Mouse (Mus musculus): ENCODE results near the gene Ampd1. TPM values are rescaled to one million over a fixed set of nuclear protein-coding genes. Genes with fewer than 3 reads are reported as not detected.

Ampd1 gene
- total RNA-seq (2017) = not detected in 2 replicates

DNA sequence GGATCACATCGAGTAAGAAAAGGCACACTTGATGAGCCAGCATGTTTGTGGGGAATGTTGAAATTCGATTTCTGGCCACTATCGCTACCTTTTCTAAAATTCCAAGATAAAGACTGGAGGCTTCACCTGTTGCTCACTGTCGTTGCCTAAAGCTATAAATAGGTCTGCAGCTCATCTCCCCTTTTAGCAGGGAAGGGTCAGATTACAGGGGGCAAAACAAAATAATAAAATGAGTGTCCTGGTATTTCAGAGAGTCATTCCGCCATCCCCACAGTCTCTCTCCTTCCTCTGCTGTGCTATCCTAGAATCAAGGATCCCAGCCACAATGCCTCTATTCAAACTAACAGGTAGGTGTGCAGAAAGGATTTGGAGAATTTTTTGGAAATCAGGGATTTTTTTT is at the start of gene Ampd1:
Ampd1 (plus strand) TSS at position 244 of the 400 bp plus-strand sequence.
- no peak for ATAC-seq (replicated peaks; ENCODE audit: low read depth, poor library complexity, severe bottlenecking)

DNA sequence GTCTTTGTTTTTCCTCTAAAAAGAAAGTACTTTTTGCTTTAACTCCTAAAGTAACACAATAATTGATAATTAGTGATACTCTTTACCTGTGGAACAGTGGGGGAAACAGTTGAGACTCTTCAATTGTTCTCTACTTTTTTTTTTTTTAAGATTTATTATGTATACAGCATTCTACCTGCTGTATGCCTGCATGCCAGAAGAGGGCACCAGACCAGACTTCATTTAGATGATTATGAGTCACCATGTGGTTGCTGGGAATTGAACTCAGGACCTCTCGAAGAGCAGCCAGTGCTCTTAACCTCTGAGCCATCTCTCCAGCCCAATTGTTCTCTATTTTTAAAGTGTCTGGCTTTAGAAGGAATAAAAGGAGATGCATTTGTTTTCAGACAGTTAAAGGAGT is 47.6 kb upstream of the Ampd1 start:
- no peak for ATAC-seq (replicated peaks; ENCODE audit: low read depth, poor library complexity, severe bottlenecking)

DNA sequence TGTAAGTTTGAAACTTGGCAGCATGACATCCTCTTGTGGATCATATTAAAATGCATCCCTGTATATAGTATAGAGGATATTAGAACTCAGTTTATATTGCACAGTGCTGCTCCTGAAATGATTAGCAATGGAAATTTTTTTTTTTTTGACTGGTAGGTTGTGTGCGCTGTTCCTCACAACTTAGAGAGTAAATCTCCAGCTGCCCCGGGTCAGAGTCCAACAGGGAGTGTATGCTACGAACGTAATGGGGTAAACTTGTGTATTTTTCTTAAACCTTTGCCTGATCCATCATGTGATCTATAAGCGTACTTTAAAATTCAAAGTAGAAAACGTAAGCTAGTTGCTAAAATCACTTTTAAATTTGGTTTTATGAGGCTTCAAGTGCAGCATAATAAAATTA is 33.5 kb upstream of the Ampd1 start:
- no peak for ATAC-seq (replicated peaks; ENCODE audit: low read depth, poor library complexity, severe bottlenecking)

DNA sequence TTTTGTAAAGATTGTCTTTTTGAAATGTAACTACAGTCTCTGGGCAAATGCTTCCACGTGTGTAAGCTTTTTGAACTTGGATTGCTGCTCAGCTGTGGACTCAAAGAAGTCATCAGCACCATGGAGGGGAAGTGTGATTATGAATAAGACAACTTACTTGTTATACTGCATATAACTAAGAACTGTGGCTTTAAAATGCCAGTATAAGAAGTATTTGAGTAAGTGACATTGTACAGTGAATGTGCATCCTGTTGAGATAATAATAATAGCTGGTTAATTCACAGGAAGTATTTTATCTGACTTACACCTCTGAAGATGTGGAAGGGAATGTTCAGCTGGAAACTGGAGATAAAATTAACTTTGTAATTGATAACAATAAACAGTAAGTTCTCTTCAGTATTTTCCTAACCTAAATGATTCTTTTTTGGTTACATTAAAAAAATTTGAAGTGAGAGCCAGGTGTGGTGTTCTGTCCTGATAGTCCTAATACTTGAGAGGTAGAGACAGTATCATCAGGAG is 32.9 kb upstream of the Ampd1 start:
- ATAC-seq (replicated peaks; ENCODE audit: low read depth, poor library complexity, severe bottlenecking) = no peak

DNA sequence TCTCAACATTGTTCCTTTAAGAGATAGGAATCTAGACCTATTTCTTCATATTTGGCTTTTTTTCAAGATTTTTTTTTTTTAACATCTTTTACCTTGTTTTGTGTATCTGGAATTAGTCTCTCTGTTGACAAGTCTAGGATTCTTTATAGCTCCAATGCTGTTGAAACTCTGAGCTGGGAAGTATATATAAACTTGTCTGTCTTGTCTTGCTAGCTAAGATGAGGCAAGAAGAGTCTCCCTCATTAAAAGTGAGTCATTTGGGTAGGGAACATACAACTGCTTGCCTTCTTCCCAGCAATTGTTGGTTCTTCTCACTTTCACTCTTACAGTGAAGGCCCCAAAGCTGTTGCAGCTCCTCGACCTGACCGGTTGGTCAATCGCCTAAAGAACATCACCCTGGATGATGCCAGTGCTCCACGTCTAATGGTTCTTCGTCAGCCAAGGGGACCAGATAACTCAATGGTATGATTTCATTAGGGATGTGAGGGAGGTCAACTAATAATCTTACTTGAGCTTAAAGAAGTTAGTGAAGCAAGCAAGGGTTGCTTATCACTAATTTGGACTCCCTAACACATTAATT is 17.7 kb upstream of the Ampd1 start:
- no peak for ATAC-seq (replicated peaks; ENCODE audit: low read depth, poor library complexity, severe bottlenecking)

DNA sequence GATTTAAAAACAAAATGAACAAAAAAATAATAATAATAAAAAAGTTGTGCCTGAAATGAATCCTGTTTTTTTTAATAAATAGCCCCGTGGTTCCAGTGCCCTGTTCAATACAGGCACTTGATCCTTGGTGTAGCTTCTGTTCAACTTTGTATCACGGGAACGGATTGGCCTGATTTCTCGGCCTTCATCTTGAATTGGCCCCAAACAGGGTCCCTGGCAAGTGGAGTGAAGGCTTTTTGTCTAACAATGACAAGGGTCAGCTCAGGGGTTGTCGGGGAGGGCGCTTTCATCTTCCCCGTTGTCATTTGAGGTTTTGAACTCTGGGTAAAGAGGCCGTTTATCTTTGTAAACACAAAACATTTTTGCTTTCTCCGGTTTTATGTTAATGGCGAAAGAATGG is 16.1 kb upstream of the Ampd1 start:
- ATAC-seq (replicated peaks; ENCODE audit: low read depth, poor library complexity, severe bottlenecking) = peak; percentile 9

DNA sequence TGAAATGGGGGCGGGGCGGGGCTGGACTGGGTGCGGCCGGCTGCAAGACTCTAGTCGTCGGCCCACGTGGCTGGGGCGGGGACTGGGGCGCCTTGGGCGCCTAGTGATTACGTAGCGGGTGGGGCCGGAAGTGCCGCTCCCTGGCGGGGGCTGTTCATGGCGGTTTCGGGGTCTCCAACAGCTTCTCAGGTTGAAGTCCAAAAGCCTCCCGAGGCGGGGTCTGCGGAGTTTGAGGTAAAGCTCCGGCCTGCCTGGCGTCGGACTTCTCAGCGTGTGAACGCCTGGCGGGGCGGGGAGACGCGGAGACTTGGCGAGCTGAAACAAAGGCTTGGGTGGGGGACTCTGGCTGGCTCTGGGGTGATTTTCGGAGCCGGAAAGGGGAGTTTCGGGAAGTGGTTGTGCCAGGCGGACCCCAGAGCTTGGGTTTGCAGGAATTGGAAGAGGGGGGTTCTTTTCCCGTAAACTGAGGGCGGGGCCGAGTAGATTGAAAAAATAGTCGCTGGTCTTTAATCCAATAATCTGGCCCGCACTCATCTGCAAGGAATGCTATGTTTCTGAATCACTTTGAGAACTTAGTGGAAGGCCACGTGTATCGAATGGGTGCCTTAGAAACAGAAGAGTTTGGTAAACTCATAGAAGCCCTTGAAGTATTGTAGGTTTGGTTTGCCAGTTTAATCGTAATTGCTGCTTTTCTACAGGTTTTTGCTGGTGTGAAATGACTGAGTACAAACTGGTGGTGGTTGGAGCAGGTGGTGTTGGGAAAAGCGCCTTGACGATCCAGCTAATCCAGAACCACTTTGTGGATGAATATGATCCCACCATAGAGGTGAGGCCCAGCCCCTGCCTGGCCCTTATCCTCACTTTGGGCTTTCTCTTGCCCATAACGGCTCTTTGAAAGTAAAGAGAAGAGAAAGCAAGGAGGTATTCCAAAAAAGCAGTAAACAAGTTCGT is 15.3 kb upstream of the Ampd1 start, which contains the start of gene Nras:
Nras (plus strand) TSS at position 79 of the 951 bp plus-strand sequence.
- ATAC-seq (replicated peaks; ENCODE audit: low read depth, poor library complexity, severe bottlenecking) = peak; percentile 98

DNA sequence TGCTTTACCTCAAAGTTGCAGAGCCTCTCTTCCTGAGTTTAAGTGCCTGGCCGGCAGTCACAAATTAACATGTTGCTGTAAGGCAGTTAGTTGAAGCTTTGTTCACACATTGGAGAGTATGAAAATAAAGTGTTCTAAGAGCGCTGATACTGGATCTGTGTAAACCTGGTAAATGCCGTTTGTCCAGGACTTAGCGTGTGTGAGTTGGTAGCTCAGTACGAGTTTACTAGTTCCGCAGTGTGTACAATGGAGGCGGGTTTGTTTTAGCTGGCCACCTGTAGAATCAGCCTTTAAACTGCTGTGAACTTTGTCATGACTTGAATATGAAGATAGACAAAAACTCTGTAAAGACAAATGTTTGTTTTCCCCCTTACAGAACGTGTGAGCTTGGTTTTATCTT is 6.9 kb upstream of the Ampd1 start:
- no peak for ATAC-seq (replicated peaks; ENCODE audit: low read depth, poor library complexity, severe bottlenecking)

DNA sequence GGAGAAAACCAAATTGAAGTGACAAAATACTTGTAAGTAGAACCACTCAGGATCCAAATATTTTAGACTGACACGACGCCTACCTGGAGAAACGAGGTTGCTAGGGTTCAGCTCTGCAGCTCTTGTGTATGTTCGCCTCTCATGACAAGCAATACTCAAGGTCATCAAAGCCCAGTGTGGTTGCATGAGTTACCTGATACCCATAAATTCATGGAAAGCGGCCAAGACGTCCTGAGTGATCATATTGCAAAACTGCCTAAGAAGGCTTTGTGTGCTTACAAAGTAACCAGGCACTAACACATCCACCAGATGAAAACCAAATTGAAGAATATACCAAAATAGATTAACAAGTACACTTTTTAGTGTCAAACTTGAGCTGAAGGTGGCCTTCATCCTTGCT is 4.8 kb upstream of the Ampd1 start:
- ATAC-seq (replicated peaks; ENCODE audit: low read depth, poor library complexity, severe bottlenecking) = no peak

DNA sequence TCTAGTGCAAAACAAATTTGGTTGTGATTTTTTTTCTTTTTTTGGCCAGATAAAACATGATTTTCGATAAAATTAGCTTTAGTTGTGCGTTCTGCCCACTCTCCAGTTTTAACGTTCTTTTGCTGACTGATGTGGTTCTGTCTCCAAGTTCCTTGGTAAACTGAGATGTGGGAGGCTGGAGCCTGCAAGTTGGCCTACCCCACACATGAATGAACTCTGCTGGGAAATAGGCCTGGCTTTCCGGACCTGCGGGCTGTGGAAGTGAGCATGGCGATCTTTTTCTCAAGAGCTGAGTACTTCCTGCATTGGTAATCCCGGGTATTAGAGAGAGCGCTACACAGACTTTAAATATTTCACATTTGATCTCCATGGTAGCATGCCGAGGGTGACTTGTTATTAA is 2.1 kb downstream of the Ampd1 start:
- no peak for ATAC-seq (replicated peaks; ENCODE audit: low read depth, poor library complexity, severe bottlenecking)

DNA sequence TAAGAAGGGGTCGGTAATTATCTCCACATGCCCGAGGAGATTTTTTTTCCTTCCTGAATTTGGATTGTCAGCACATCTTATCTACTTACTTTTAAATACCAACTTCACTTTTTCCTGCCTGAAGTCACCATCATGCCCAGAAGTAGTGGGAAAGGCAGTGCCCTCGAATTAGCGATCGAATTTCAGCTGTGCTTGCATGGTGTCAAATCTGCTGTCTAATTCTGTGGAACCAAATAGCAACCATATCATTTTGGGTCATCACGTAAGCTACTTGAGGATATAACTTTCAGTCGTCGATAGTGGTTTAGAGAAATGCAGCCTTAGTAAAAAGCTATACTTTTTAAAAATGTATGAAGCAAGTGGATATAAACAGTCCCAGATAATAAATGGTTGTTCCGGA is 2.7 kb downstream of the Ampd1 start:
- ATAC-seq (replicated peaks; ENCODE audit: low read depth, poor library complexity, severe bottlenecking) = no peak

DNA sequence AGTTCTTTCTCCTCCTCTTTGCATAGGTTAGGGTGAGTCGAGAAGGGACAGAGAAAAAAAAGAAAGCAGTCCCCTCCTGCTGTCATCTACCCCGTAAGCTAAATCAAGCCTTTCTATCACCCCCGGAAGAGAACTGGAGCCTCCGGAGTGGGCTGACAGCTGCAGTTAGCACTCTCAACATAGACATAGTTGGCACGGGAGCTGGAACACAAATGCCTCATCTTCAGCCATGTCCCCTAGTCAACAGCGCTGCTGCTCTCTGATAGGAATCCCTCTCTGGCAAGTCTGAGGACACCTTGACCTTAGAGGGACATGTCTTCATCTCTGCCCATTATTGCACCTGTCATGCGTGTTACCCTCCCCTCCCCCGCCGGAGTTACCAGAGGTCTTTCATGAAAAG is 5.5 kb downstream of the Ampd1 start:
- no peak for ATAC-seq (replicated peaks; ENCODE audit: low read depth, poor library complexity, severe bottlenecking)

DNA sequence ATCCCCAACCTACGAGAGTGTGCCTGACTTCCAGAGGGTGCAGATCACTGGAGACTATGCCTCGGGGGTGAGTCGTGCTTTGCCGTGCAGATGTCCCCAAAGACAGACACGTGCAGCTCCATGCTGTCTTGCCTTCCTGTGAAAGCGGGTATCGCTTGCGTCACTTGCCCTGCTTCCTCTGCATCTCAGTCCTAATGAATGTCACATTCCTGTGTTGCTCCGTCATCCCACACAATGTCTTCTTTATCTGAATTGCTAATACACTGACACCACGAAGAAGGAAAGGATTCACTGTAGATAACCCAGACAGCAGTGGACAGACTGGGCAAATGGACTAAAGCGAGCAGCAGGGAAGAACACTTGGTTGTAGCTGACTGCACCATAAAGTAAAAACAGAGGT is 7.2 kb downstream of the Ampd1 start:
- ATAC-seq (replicated peaks; ENCODE audit: low read depth, poor library complexity, severe bottlenecking) = no peak

DNA sequence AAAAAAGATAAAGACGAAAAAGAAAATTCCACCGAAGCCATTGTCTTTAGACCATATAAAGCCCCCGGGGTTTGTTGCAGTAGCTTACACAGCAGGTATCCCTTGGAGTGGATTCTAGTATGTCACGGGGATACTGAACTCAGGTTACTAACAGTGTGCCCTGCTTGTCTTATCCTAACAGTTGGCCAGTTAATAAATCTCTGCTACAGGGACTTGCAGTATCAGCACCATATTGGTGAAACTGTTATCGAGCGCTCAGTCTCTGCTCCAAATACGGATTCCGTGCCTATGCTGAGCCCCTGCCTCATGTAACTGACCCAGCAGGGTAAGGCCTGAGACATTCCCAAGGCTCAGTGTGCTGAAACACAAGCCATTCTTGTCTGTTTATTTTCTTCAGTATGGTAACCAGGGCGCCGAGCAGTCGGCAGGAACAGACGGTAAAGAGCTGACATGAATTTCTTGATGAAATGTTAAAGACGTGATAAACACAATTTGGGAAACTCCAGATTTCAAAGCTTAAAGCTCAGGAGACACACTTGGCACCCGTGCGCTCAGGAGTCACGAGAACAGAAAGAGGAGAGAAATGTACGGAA is 8.1 kb downstream of the Ampd1 start:
- ATAC-seq (replicated peaks; ENCODE audit: low read depth, poor library complexity, severe bottlenecking) = no peak

DNA sequence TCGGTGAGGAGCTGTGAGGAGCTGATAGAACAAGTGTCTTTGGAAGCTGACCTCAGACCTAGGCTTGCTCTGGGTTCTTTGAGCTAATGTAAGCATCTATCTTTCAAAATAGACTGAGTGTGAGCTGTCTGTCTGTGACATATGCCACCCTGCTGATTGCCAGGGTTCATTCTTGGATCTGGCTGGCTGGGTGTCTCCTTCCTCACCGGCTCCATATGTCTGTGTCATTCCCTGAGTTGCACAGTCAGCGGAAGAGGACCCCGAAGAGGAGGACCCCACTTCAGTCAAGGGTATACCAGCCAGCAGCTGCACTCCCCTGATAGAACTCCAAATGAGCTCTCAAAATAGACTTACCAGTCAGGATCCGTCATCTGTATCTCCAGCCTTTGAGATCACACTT is 8.9 kb downstream of the Ampd1 start:
- no peak for ATAC-seq (replicated peaks; ENCODE audit: low read depth, poor library complexity, severe bottlenecking)

DNA sequence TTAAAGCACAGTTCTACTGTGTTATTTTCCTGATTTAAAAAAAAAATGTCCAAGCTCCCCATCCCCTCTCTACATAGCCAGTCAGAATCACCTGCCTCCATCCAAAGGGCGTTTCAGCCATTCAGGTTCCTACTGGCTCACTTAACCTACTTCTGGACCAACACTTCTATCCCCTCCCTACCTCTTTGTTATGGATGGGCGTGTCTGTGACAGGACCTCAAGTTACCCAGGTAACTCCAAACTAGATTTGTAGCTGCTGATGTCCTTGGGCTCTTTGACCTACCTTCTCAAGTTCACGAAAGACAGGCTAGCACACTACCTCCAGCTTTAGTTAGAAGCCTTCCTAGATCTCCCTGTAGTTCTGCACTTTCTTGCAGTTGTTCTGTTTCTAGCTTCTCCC is 12.2 kb downstream of the Ampd1 start:
- no peak for ATAC-seq (replicated peaks; ENCODE audit: low read depth, poor library complexity, severe bottlenecking)

DNA sequence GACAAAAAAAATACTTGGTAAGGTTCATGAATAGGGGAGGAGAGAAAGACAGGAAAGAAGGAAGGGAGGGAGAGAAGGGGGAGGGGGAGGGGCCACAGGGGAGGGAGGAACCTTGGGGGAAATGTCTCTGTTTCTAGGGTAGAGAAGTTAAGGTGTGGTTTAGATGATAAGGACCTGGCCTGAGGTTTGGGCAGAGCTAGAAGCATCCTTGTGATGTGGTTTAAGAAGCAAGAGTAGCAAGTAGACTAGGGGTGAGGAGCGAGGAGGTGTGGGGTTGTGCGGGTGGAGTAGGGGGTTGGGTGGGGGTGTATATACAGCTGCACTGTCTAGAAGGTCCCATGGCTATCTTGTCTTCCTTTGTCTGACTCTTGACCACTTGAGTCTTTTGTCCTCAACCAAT is 17.9 kb downstream of the Ampd1 start:
- no peak for ATAC-seq (replicated peaks; ENCODE audit: low read depth, poor library complexity, severe bottlenecking)

DNA sequence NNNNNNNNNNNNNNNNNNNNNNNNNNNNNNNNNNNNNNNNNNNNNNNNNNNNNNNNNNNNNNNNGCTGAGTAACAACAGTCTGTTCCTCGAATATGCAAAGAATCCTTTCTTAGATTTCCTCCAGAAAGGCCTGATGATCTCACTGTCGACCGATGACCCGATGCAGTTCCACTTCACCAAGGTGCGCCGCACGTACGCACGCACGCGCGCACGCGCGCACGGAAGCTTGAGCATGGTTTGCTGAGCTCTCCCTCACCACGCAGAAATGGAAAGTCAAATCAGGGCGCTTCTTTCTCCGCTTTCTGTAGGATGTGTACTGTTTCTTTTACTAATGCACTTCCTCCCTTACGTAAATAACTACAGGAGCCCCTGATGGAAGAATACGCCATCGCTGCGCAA is 24.8 kb downstream of the Ampd1 start:
- ATAC-seq (replicated peaks; ENCODE audit: low read depth, poor library complexity, severe bottlenecking) = no peak

DNA sequence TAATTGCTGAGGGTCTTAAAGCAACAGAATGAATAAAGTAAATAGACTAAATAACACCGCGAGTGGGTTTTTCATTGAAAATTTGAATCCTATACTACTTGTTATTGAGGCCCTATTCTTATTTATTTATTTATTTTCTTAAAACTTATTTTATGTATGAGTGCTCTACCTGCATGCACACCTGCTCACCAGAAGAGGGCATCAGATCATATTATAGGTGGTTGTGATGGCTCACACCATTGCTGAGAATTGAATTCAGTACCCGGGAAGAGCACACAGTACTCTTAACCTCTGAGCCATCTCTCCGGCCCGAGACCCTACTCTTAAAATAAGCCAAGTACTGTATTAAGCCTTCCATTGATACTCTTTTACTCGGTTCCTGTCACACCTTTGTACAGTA is 25.9 kb downstream of the Ampd1 start:
- ATAC-seq (replicated peaks; ENCODE audit: low read depth, poor library complexity, severe bottlenecking) = no peak

DNA sequence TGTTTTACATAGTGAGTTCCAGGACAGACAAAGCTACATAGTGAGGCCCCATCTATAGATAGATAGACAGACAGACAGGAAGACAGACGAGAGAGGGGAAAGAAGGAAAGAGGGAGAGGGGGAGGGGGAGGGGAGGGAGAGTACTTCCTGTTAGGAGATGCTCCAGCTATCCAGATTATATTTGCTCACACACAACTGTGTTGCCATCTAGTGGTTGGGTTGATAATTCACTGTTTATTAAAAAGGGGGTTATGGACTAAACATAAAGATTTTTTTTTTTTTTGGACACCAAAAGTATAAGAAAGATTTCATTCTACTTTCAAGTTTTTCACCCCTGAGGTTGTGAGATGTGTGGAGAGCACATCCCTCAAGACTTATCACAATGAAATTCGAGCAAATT is 26.9 kb downstream of the Ampd1 start:
- no peak for ATAC-seq (replicated peaks; ENCODE audit: low read depth, poor library complexity, severe bottlenecking)

DNA sequence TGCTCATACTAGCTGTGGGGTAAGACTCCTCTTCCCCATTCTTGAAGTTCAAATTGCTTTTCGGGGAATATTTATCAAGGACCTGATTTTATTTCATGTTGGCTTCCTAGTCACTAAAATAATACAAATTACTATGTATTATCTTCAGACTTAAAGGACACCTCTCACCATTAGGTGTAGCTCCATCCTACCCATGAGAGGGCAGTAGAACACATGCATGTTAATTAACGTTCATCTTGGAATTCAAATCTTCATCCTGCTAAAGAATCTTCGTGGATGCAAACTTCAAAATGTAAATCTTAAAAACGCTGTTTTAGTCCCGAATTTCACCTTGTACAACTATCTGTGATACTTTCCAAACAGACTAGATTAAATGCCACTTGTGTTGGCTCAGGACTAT is 27.4 kb downstream of the Ampd1 start:
- ATAC-seq (replicated peaks; ENCODE audit: low read depth, poor library complexity, severe bottlenecking) = no peak
